Mouse (Mus musculus) brain, embryonic 14.5 days (tissue): ENCODE data around the gene Exoc4.

Experiments
- CTCF ChIP-seq: fragments of 200-500 bp; IDR thresholded peaks from 2 replicates; pipeline ENCODE4 v1.5.1; 2012; ENCODE audit warnings: inconsistent platforms, mild to moderate bottlenecking, moderate library complexity, borderline replicate concordance; ENCODE audit not compliant: insufficient read depth, insufficient read length; ENCODE audit errors: extremely low read depth
- POLR2A ChIP-seq: fragments of 200-500 bp; IDR thresholded peaks from 2 replicates; pipeline ENCODE4 v1.6.1; 2012; ENCODE audit warnings: mild to moderate bottlenecking, inconsistent platforms, borderline replicate concordance; ENCODE audit not compliant: poor library complexity, insufficient read depth, insufficient read length, severe bottlenecking; ENCODE audit errors: extremely low read depth

- TF ChIP-seq CTCF = no peak
- no peak for TF ChIP-seq POLR2A
These were observed 216.0 kb downstream of the Exoc4 start for GRCm38 (mm10) chr6:33464862-33465261.
